ENCODE assay signal across 8 mouse cellular contexts in the genomic region with DNA sequence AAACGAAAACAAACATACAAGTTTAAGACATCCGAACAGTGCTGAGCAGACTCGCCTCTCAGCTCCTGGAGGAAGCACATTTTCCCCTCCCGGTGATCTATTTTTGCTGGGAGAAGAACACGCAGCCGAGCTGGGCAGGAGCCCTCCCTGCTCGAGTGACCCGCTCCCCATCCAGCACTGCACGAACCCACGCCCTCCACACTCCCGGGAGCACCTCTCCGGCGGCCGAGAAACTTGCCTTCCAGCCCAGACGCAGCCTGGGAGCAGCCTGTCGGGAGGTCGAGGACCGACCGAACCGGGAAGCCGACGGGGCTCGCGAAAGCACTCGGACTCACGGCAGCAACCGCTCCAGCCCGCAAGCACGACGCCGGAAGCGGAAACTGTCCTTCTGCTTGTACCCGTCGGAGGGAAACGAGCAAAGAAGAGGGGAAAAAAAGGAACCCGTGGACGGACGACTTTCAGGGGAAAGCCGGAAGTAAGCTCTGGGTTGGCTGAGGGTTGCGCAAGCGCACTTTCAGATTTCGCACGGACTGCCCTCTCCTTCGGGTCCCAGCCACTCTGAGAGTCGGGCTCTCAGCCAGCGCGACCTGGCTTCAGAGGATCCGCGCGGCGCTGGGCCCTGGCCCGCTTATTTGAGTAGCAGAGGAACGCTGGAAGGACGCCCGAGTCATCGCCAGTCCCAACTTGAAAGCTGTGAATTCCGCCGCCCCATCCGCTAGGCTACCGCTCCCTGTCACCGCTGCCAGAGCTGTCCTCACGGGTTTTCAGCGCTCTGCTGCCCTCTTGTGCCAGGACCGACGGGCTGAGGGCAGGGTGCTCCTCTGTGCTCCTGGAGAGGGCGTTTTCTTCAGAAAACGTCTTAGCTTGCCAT. TPM values are rescaled to one million over a fixed set of nuclear protein-coding genes. Genes with fewer than 3 reads are reported as not detected.
DNase-seq lines count a peak whose midpoint lies in the region; ATAC-seq lines count a peak whose summit lies in the region.

A gene (minus strand): TSS at position 425 of the 871 bp plus-strand sequence.

- peaks cover 30% of the 10 kb centered on the region for H3K36me3 ChIP-seq in hindbrain, embryonic 14.5 days (replicated peaks; ENCODE audit: control insufficient read depth, insufficient read depth)

- H3K4me2 ChIP-seq in hindbrain, embryonic 14.5 days (replicated peaks), result peak within 1 kb of the TSS; percentile 75

- ATAC-seq in hindbrain, embryonic 14.5 days (ENCODE audit: low FRiP score), result peak; percentile 98

- H3K4me3 ChIP-seq in hindbrain, embryonic 14.5 days (replicated peaks; ENCODE audit: low read length), result peak within 1 kb of the TSS; percentile 81

- DNase-seq in R1 (ENCODE audit: low read depth, low spot score), result peak; percentile 98
- DNase-seq in cerebellum, postnatal 25 days, result peak; percentile 97 to 98
- peak; percentile 92 for DNase-seq in frontal cortex, postnatal 25 days (ENCODE audit: low spot score in 2 of 2)
- DNase-seq in hindbrain, embryonic 14.5 days (ENCODE audit: low spot score), result peak; percentile 97
- peak; percentile 94 to 96 for DNase-seq in layer of hippocampus, postnatal 36 days
- peak; percentile 95 for DNase-seq in lung, postnatal 36 days
- peak; percentile 98 for DNase-seq in retina, postnatal 1 day
- peak; percentile 91 to 95 for DNase-seq in urinary bladder, adult 18-20 months (ENCODE audit: low spot score in 2 of 2)

- H3K9ac ChIP-seq in hindbrain, embryonic 14.5 days, result peak within 1 kb of the TSS; percentile 77

- no peaks in the 10 kb centered on the region for H3K27me3 ChIP-seq in hindbrain, embryonic 14.5 days (ENCODE audit: control insufficient read depth, insufficient read depth, low read length)

- H3K9me3 ChIP-seq in hindbrain, embryonic 14.5 days (ENCODE audit: control insufficient read depth, low read length), result no peaks in the 10 kb centered on the region

- peak within 1 kb of the TSS; percentile 85 for H3K27ac ChIP-seq in hindbrain, embryonic 14.5 days

- peaks cover 6% of the 10 kb centered on the region; the same call in 1 of the 2 replicates for H3K4me1 ChIP-seq in hindbrain, embryonic 14.5 days (replicated peaks; ENCODE audit: control insufficient read depth, insufficient read depth, low read length)

- under 1% methylated on average over 67 of the region's 67 CpGs for WGBS in hindbrain, embryonic 14.5 days

RNA-seq across cellular contexts. Expression of the gene that starts here (rescaled TPM):
- 20.1 and 23.6 TPM in 2 replicates for polyA plus RNA-seq in hindbrain, embryonic 14.5 days (2014; fragmentation: Nextera tagmentation; extraction: Ambion mirVana)
- total RNA-seq in layer of hippocampus, postnatal 36 days (2021), result 10 to 100 TPM; 25.5 to 29.3 TPM

Comparison
In these comparisons a context has a peak if more than half of its experiments do, and no peak if none do; other contexts are left out.
1. Peak in every context shown above with its lines: DNase-seq, ATAC-seq, H3K4me3 ChIP-seq and H3K27ac ChIP-seq.